Mouse (Mus musculus): Measurements from ENCODE around the gene 1700013G24Rik.

DNA sequence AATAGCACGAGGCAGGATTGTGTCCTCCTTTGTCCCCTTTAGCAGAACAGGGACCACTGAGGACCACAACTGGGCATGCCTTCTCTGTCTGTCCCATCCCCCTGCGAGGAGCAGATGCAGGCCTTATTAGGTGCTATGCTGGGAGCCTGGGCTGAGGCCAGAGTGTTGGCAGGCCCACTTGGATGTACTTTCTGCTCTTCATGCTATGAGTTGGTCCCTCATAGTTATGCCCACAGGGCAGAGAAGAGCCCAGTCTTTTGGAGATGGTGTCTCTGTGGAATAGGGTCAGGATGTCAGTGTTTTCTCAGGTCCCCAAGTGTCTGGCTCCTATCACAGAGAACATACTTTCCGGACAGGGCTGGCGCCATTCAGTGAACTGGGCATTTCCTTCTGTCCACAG, 13.9 kb downstream of the 1700013G24Rik start:
- TF ChIP-seq POLR2A (IDR thresholded peaks at IDR 0.05; ENCODE audit: extremely low read depth, insufficient read depth, low read length) (no peak), CTCF (IDR thresholded peaks at IDR 0.05; ENCODE audit: extremely low read depth, insufficient read depth, low read length) (no peak)

All from cortical plate, adult 2 months (tissue).